Mouse (Mus musculus): ENCODE measurements around the gene Ralgps1.

GRCm38 (mm10) chr2:33303416-33303947 is 67.8 kb downstream of the Ralgps1 start:
- TF ChIP-seq CTCF (IDR thresholded peaks at IDR 0.05; ENCODE audit: borderline replicate concordance, extremely low read depth, insufficient read depth, insufficient read length) (no peak), POLR2A (IDR thresholded peaks at IDR 0.05; ENCODE audit: borderline replicate concordance, extremely low read depth, insufficient read depth, insufficient read length, poor library complexity, severe bottlenecking) (no peak)
